Mouse (Mus musculus): ENCODE data around the gene Naa38.

DNA sequence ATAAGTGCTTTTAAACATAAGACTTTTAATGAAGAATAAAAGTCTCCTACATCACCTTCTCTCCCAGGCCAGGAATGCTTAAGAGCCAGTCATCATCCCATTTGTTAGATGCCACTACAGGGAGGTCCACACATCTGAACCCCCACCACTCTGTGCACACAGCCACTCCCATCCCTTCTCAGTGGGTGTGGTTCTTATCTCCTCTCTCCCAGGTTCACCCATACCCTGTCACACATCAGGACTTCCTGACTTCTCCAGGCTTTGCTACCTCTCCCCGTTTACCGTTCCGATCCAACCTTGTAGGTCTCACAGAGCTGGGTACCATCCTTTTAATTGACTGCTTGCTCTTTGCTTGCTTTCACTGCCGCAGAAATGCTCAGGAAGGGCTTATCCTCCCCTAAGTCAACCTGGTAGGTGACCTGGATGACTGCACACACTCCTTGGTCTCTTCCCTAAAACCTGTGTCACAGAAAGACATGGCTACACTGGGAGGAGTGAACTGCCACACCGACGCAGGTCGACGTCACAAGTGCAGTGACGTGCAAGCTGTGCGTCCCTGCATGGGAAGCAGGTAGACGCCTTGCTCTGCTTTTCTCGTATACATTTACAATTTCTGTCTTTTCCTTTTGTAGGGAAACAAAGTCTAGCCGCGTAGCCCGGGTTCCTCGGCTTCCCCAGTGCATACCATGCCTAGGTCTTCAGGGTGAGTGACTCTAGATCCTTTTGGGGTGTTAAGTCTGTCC is 21.9 kb upstream of the Naa38 start:
- TF ChIP-seq POLR2A (IDR thresholded peaks at IDR 0.05; ENCODE audit: borderline replicate concordance, extremely low read depth, insufficient read depth, insufficient read length, poor library complexity, severe bottlenecking): no peak
- TF ChIP-seq CTCF (IDR thresholded peaks at IDR 0.05; ENCODE audit: borderline replicate concordance, extremely low read depth, insufficient read depth, insufficient read length): no peak
